Mouse (Mus musculus) thymus, adult 2 months (tissue): ENCODE results near the gene Tekt5. TPM values are rescaled to one million over a fixed set of nuclear protein-coding genes. Genes with fewer than 3 reads are reported as not detected.

ENCODE experiments used
- DNase-seq: peaks from one replicate; pipeline ENCODE4 v3.0.0; 2021
- H3K27ac ChIP-seq: fragments of 200-500 bp; 2 replicates; pipeline ENCODE4 v1.5.1; 2012; ENCODE audit warnings: low read length, control low read depth; ENCODE audit not compliant: control insufficient read depth, insufficient read depth
- H3K27me3 ChIP-seq: fragments of 200-500 bp; 2 replicates; pipeline ENCODE4 v1.6.1; 2012; ENCODE audit warnings: mild to moderate bottlenecking, low read length, moderate library complexity, mixed read lengths; ENCODE audit not compliant: control insufficient read depth, insufficient read depth
- H3K36me3 ChIP-seq: fragments of 200-500 bp; 2 replicates; pipeline ENCODE4 v1.6.1; 2012; ENCODE audit warnings: mild to moderate bottlenecking, low read length, moderate library complexity; ENCODE audit not compliant: control insufficient read depth, insufficient read depth
- H3K4me1 ChIP-seq: fragments of 200-500 bp; replicated peaks from 2 replicates; pipeline ENCODE4 v1.6.1; 2012; ENCODE audit warnings: low read length; ENCODE audit not compliant: control insufficient read depth, insufficient read depth
- H3K4me3 ChIP-seq: fragments of 200-500 bp; 2 replicates; pipeline ENCODE4 v1.5.1; 2012; ENCODE audit warnings: mild to moderate bottlenecking, low read length, control low read depth, moderate library complexity; ENCODE audit not compliant: control insufficient read depth, insufficient read depth
- CTCF ChIP-seq: fragments of 200-500 bp; IDR thresholded peaks from 2 replicates; pipeline ENCODE4 v1.5.1; 2012; ENCODE audit warnings: mild to moderate bottlenecking, control low read depth, low read length, moderate library complexity, borderline replicate concordance; ENCODE audit not compliant: control insufficient read depth, poor library complexity, insufficient read depth; ENCODE audit errors: extremely low read depth
- POLR2A ChIP-seq: fragments of 200-500 bp; IDR thresholded peaks from 2 replicates; pipeline ENCODE4 v1.6.1; 2012; ENCODE audit warnings: mild to moderate bottlenecking, low read length, control low read depth, moderate library complexity; ENCODE audit not compliant: control insufficient read depth, poor library complexity, insufficient read depth; ENCODE audit errors: extremely low read depth
- WGBS: fragments of 180-500 bp; shearing (Covaris S2); methylation state at CpG from one replicate; pipeline ENCODE4 v1.1.7; 2018; 5-methylcytosine and 5-hydroxymethylcytosine counted together
- polyA plus RNA-seq: library from polyadenylated mRNA; depleted of rRNA; stranded (reverse); fragments of >200 nt; gene quantifications from 2 replicates; pipeline ENCODE4 v1.2.3, GENCODE M21; 2012

The Tekt5 gene
- polyA plus RNA-seq, 1 experiment = 1.7 TPM

GRCm38 (mm10) chr16:10433344-10433743 is 38.1 kb upstream of the Tekt5 start:
- H3K4me3 ChIP-seq = no peak overlapping the region
- no peak overlapping the region for H3K27ac ChIP-seq
- no peaks in the 10 kb centered on the region for H3K36me3 ChIP-seq
- H3K4me1 ChIP-seq = peaks cover 11% of the 10 kb centered on the region
- 85% methylated on average over 5 of the region's 5 CpGs for WGBS
- no peak for DNase-seq
- no peaks in the 10 kb centered on the region for H3K27me3 ChIP-seq
- TF ChIP-seq POLR2A = no peak
- no peak for TF ChIP-seq CTCF

GRCm38 (mm10) chr16:10432387-10432786 is 37.1 kb upstream of the Tekt5 start:
- TF ChIP-seq POLR2A (no peak), CTCF (no peak)
- Histone ChIP-seq H3K27me3 (no peaks in the 10 kb centered on the region), H3K27ac (no peak overlapping the region), H3K4me1 (peaks cover 18% of the 10 kb centered on the region), H3K36me3 (no peaks in the 10 kb centered on the region), H3K4me3 (no peak overlapping the region)
- no peak for DNase-seq
- 90% methylated on average over 4 of the region's 4 CpGs for WGBS

DNA sequence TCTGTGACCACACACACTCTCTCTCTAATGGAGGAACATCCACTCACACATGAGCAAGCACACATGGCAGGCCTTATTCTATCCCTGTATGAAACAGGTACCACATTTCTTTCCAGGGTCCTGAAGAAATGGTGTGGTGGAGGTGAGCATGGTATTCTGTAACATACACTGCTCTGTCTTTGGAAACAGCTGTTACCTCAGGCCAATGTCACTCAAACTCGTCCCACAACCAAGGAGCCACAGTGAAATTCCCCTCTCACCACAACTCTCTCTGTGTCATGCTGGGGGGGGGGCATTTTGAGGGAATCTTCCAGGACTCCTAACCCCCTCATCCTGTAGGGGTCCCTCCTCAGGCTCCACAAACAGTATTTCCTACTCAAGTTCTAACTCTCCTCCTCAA is 36.6 kb upstream of the Tekt5 start:
- no peak overlapping the region for H3K4me3 ChIP-seq
- no peaks in the 10 kb centered on the region for H3K27me3 ChIP-seq
- H3K4me1 ChIP-seq = peaks cover 23% of the 10 kb centered on the region
- TF ChIP-seq POLR2A (no peak), CTCF (no peak)
- WGBS = 86% methylated on average over 1 of the region's 1 CpGs
- DNase-seq = no peak
- no peak overlapping the region for H3K27ac ChIP-seq
- no peaks in the 10 kb centered on the region for H3K36me3 ChIP-seq

DNA sequence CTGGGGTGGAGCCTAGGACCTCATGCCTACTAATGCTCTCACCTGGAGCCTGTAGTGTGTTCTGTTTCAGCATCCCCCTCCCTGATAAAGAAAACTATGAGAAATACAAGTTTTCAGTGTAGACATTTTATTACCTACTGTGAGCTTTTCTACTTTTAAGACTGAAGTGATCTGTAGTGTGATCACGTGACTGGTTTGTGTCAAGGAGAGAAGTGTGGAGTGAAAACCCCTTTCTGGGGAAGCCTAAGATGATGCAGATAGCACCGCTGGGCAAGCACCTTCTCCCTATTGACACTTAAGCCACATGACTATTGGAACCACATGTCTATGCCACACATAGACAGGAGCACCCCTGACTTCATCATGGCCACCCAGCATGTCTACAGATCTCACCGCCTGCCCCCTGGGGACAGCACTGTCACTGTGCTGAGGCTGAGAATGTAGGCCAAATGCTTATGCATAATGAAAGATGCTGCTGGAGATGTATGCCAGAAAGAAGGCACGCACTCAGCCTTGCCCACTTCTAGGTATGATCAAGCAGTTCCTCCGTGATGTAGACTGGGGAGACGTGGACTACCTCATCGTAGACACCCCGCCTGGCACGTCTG is 25.3 kb upstream of the Tekt5 start:
- Histone ChIP-seq H3K27me3 (no peaks in the 10 kb centered on the region), H3K4me3 (no peak overlapping the region), H3K36me3 (peaks cover 65% of the 10 kb centered on the region), H3K27ac (no peak overlapping the region), H3K4me1 (no peaks in the 10 kb centered on the region)
- WGBS = 98% methylated on average over 9 of the region's 9 CpGs
- DNase-seq = no peak
- no peak for TF ChIP-seq POLR2A
- no peak for TF ChIP-seq CTCF

- TF ChIP-seq POLR2A (no peak), CTCF (no peak)
- Histone ChIP-seq H3K27ac (no peak overlapping the region), H3K36me3 (peaks cover 47% of the 10 kb centered on the region), H3K4me1 (no peaks in the 10 kb centered on the region), H3K27me3 (no peaks in the 10 kb centered on the region), H3K4me3 (no peak overlapping the region)
- DNase-seq = no peak
- WGBS = 95% methylated on average over 9 of the region's 9 CpGs
Observed at GRCm38 (mm10) chr16:10417723-10418259, 22.5 kb upstream of the Tekt5 start.

DNA sequence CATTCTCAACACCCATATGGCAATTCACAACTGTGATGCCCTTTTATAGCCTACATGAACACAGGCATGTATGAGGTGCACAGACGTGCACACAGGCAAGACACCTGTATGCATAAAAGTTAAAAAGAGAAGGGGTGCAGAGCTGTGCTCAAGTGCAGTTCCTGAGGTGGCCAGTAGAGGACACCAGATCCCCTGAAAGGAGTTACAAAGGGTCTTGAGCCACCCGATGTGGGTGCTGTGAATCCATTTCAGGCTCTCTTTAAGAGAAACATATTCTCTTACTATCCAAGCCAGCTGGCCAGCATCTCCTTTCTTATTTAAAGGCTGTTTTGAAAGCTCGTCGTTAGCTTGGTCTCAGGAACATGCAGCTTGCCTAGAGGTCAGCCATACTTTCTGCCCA is 21.6 kb upstream of the Tekt5 start:
- peak; percentile 33 for DNase-seq
- WGBS = 98% methylated on average over 4 of the region's 4 CpGs
- peaks cover 45% of the 10 kb centered on the region for H3K36me3 ChIP-seq
- no peak for TF ChIP-seq CTCF
- H3K4me3 ChIP-seq = no peak overlapping the region
- no peaks in the 10 kb centered on the region for H3K27me3 ChIP-seq
- no peaks in the 10 kb centered on the region for H3K4me1 ChIP-seq
- H3K27ac ChIP-seq = no peak overlapping the region

- DNase-seq = peak; percentile 23
Observed at GRCm38 (mm10) chr16:10415976-10416375, 20.7 kb upstream of the Tekt5 start.

More at GRCm38 (mm10) chr16:10415976-10416375, 20.7 kb upstream of the Tekt5 start:
- 85% methylated on average over 6 of the region's 6 CpGs for WGBS
- Histone ChIP-seq H3K4me3 (no peak overlapping the region), H3K4me1 (no peaks in the 10 kb centered on the region), H3K36me3 (peaks cover 38% of the 10 kb centered on the region), H3K27me3 (no peaks in the 10 kb centered on the region), H3K27ac (no peak overlapping the region)
- TF ChIP-seq CTCF (no peak; the same call in 1 of the 2 replicates), POLR2A (no peak)
